Mouse (Mus musculus) midbrain, postnatal 0 days (tissue): Measurements from ENCODE around the gene Sympk. TPM values are rescaled to one million over a fixed set of nuclear protein-coding genes. Genes with fewer than 3 reads are reported as not detected.
A peak's percentile ranks its signal among the peaks of the same experiment; 100 is the strongest.

Experiments used
- ATAC-seq: fragments of 200-750 bp; cut with Nextera tagmentation; 2 replicates; pipeline ENCODE4 v1.8.0; 2017; ENCODE audit warnings: moderate number of reproducible peaks, mild to moderate bottlenecking, moderate TSS enrichment, moderate library complexity; ENCODE audit not compliant: low FRiP score
- DNase-seq: peaks from one replicate; pipeline ENCODE4 v3.0.0-alpha.2; 2015; ENCODE audit warnings: low spot score
- H3K27ac ChIP-seq: fragments of 300-500 bp; sonication (generic); 2 replicates; pipeline ENCODE4 v1.5.1; 2014; ENCODE audit warnings: low read depth, mild to moderate bottlenecking, low read length, mixed read lengths
- H3K27me3 ChIP-seq: fragments of 300-500 bp; sonication (generic); 2 replicates; pipeline ENCODE4 v1.6.1; 2014; ENCODE audit warnings: low read length, control low read depth, mixed read lengths; ENCODE audit not compliant: insufficient read depth
- H3K36me3 ChIP-seq: fragments of 300-500 bp; sonication (generic); 2 replicates; pipeline ENCODE4 v1.6.1; 2014; ENCODE audit warnings: low read length, control low read depth, mixed read lengths; ENCODE audit not compliant: insufficient read depth
- H3K4me1 ChIP-seq: fragments of 300-500 bp; sonication (generic); 2 replicates; pipeline ENCODE4 v1.6.1; 2014; ENCODE audit warnings: mild to moderate bottlenecking, control low read depth, antibody characterized with exemption, low read length, mixed read lengths; ENCODE audit not compliant: insufficient read depth
- H3K4me2 ChIP-seq: fragments of 300-500 bp; sonication (generic); 2 replicates; pipeline ENCODE4 v1.6.1; 2014; ENCODE audit warnings: low read depth, mild to moderate bottlenecking, low read length, mixed read lengths; ENCODE audit not compliant: poor library complexity, severe bottlenecking
- H3K4me3 ChIP-seq: fragments of 300-500 bp; sonication (generic); 2 replicates; pipeline ENCODE4 v1.5.1; 2014; ENCODE audit warnings: low read depth, mild to moderate bottlenecking, low read length, moderate library complexity
- H3K9ac ChIP-seq: fragments of 300-500 bp; sonication (generic); replicated peaks from 2 replicates; pipeline ENCODE4 v1.6.1; 2014; ENCODE audit warnings: mild to moderate bottlenecking, low read length, moderate library complexity, mixed read lengths; ENCODE audit not compliant: poor library complexity, severe bottlenecking
- H3K9me3 ChIP-seq: fragments of 300-500 bp; sonication (generic); 2 replicates; pipeline ENCODE4 v1.6.1; 2016; ENCODE audit warnings: low read length, control low read depth
- CTCF ChIP-seq: IDR thresholded peaks from 2 replicates; pipeline ENCODE4 v1.5.1; 2016; ENCODE audit warnings: antibody characterized with exemption, mild to moderate bottlenecking
- WGBS: fragments of 180-500 bp; shearing (Covaris S2); extraction: QIAGEN DNeasy Blood & Tissue Kit; methylation state at CpG from one replicate; pipeline ENCODE4 v1.1.7; 2014; 5-methylcytosine and 5-hydroxymethylcytosine counted together
- polyA plus RNA-seq: library from polyadenylated mRNA; unstranded; fragments of >200 nt; fragmentation: Nextera tagmentation; extraction: Ambion mirVana; gene quantifications from 2 replicates; pipeline ENCODE4 v1.2.1, GENCODE M21; 2015
- total RNA-seq: library from RNA; depleted of rRNA; stranded (reverse); fragments of >200 nt; gene quantifications from 2 replicates; pipeline ENCODE4 v1.2.3, GENCODE M21; 2014

Gene Sympk
- total and polyA plus RNA-seq, 2 experiments from 2014 or later = 19.5 to 74.2 TPM

GRCm38 (mm10) chr7:18998835-18999234 lies 25.3 kb upstream of the Sympk start:
- Histone ChIP-seq H3K36me3 (peaks cover 6% of the 10 kb centered on the region; the same call in 1 of the 2 replicates), H3K9me3 (no peaks in the 10 kb centered on the region), H3K27me3 (no peaks in the 10 kb centered on the region), H3K4me2 (no peak overlapping the region), H3K4me3 (no peak overlapping the region), H3K9ac (0 out of 2 replicates have a peak overlapping the region, but pooled peaks have one; percentile 9), H3K27ac (no peak overlapping the region), H3K4me1 (peaks cover 6% of the 10 kb centered on the region)
- peak; percentile 50 for TF ChIP-seq CTCF
- DNase-seq = peak; percentile 37
- 33% methylated on average over 9 of the region's 9 CpGs for WGBS
- ATAC-seq = no peak

DNA sequence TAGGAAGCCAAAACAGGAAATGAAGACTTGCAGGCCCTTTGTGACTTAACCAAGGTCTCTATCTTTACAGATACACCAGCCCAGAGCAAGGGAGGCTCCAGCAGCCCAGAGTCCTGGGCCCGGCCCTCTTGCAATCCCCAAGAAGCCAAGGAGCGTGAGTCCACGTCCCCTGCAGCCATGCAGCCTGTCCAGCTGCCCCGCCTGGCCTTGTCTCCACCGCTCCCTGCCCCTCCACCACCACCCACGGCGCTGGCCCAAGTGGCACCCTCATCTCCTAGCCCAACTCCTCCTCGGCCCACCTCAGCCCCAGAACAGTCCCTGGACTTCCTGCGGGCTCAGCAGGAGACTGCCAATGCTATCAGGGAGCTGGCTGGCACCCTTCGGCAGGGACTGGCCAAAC lies 23.8 kb upstream of the Sympk start:
- Histone ChIP-seq H3K4me2 (peak overlapping the region; percentile 5; the same call in 1 of the 2 replicates), H3K9ac (no peak overlapping the region), H3K27me3 (no peaks in the 10 kb centered on the region), H3K27ac (no peak overlapping the region), H3K9me3 (no peaks in the 10 kb centered on the region), H3K4me1 (peaks cover 9% of the 10 kb centered on the region), H3K4me3 (no peak overlapping the region), H3K36me3 (peaks cover 8% of the 10 kb centered on the region)
- WGBS = 57% methylated on average over 10 of the region's 10 CpGs
- DNase-seq = no peak
- ATAC-seq = no peak
- no peak for TF ChIP-seq CTCF

- WGBS = 55% methylated on average over 16 of the region's 18 CpGs
- H3K9ac ChIP-seq = no peak overlapping the region
- no peak overlapping the region for H3K27ac ChIP-seq
- no peak for TF ChIP-seq CTCF
- H3K9me3 ChIP-seq = no peaks in the 10 kb centered on the region
- no peak for ATAC-seq
- DNase-seq = no peak
- H3K4me1 ChIP-seq = peaks cover 14% of the 10 kb centered on the region
- H3K4me2 ChIP-seq = peak overlapping the region; percentile 5; the same call in 1 of the 2 replicates
- no peaks in the 10 kb centered on the region for H3K27me3 ChIP-seq
- no peak overlapping the region for H3K4me3 ChIP-seq
- peaks cover 16% of the 10 kb centered on the region for H3K36me3 ChIP-seq
Observed at GRCm38 (mm10) chr7:19001066-19001806, 22.9 kb upstream of the Sympk start.

DNA sequence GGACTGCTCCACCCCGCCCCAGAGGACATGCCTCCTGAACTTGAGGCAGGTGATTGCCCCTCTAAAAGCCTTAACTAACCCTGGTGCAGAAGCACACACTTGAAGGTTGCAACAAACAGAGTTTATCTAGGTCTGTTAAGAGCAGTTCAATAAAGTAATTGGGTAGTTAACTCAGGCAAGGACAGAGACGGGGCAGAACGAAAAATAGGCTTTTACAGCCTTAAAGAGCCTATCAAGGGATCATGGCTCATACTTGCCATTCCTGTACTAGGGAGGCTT lies 22.4 kb upstream of the Sympk start:
- peak overlapping the region; percentile 78; the same call in 1 of the 2 replicates for H3K27ac ChIP-seq
- no peak for DNase-seq
- peaks cover 14% of the 10 kb centered on the region for H3K4me1 ChIP-seq

GRCm38 (mm10) chr7:19002115-19002514 lies 22.1 kb upstream of the Sympk start:
- no peak for ATAC-seq
- 49% methylated on average over 4 of the region's 4 CpGs for WGBS
- Histone ChIP-seq H3K27ac (peak overlapping the region; percentile 78), H3K9me3 (no peaks in the 10 kb centered on the region), H3K9ac (peak overlapping the region; percentile 73), H3K4me1 (peaks cover 14% of the 10 kb centered on the region), H3K36me3 (peaks cover 16% of the 10 kb centered on the region), H3K4me3 (peak overlapping the region; percentile 38), H3K27me3 (no peaks in the 10 kb centered on the region), H3K4me2 (peak overlapping the region; percentile 64)
- DNase-seq = no peak
- no peak for TF ChIP-seq CTCF

More for the DNA sequence above, 22.4 kb upstream of the Sympk start:
- ATAC-seq = no peak
- Histone ChIP-seq H3K9ac (no peak overlapping the region), H3K4me2 (no peak overlapping the region), H3K36me3 (peaks cover 16% of the 10 kb centered on the region), H3K4me3 (no peak overlapping the region), H3K27me3 (no peaks in the 10 kb centered on the region), H3K9me3 (no peaks in the 10 kb centered on the region)
- no peak for TF ChIP-seq CTCF
- WGBS = 83% methylated on average over 3 of the region's 3 CpGs

GRCm38 (mm10) chr7:19002848-19003498 lies 21.2 kb upstream of the Sympk start:
- peak overlapping the region; percentile 73 for H3K9ac ChIP-seq
- 4% methylated on average over 17 of the region's 17 CpGs for WGBS
- peak overlapping the region; percentile 78 for H3K27ac ChIP-seq
- H3K36me3 ChIP-seq = peaks cover 19% of the 10 kb centered on the region
- H3K9me3 ChIP-seq = no peaks in the 10 kb centered on the region
- H3K27me3 ChIP-seq = no peaks in the 10 kb centered on the region
- H3K4me2 ChIP-seq = peak overlapping the region; percentile 64
- peaks cover 14% of the 10 kb centered on the region for H3K4me1 ChIP-seq
- DNase-seq = peak; percentile 95
- TF ChIP-seq CTCF = no peak
- ATAC-seq = peak; percentile 60
- peak overlapping the region; percentile 38 for H3K4me3 ChIP-seq
